Mouse (Mus musculus) CH12.LX (cell line): Measurements from ENCODE around the gene Gpr137. TPM values are rescaled to one million over a fixed set of nuclear protein-coding genes. Genes with fewer than 3 reads are reported as not detected.

Source experiments
- DNase-seq: peaks from one replicate; pipeline ENCODE4 v3.0.0-alpha.2; 2013; ENCODE audit errors: extremely low read depth
- H3K27ac ChIP-seq: 2 replicates; pipeline ENCODE4 v1.5.1; 2012; ENCODE audit warnings: low read depth, mild to moderate bottlenecking, control low read depth, moderate library complexity; ENCODE audit not compliant: insufficient read depth
- H3K27me3 ChIP-seq: replicated peaks from 2 replicates; pipeline ENCODE3; 2012; ENCODE audit warnings: inconsistent platforms
- H3K36me3 ChIP-seq, 2 experiments: replicated peaks in 1 of 2; 2 replicates each; pipeline versions ENCODE3 to v1.6.1; 2012; ENCODE audit warnings: inconsistent platforms in 1 of 2, low read length in 1 of 2, mild to moderate bottlenecking in 1 of 2, mixed read lengths in 1 of 2, moderate library complexity in 1 of 2; ENCODE audit not compliant: control insufficient read depth in 1 of 2, insufficient read depth in 1 of 2
- H3K4me1 ChIP-seq, 2 experiments: 2 replicates each; pipeline ENCODE4 v1.6.1; 2012; ENCODE audit warnings: inconsistent platforms in 1 of 2, moderate library complexity in 1 of 2; ENCODE audit not compliant: insufficient read depth in 2 of 2, control insufficient read depth in 1 of 2
- H3K4me2 ChIP-seq: 2 replicates; pipeline ENCODE4 v1.6.1; 2012; ENCODE audit warnings: low read depth, mild to moderate bottlenecking, control low read depth; ENCODE audit not compliant: poor library complexity, insufficient read depth, severe bottlenecking
- H3K4me3 ChIP-seq, 3 experiments: fragments of 150-350 bp in 1 of 3; sonication (generic) in 1 of 3; replicated peaks in 1 of 3; 2 replicates each; pipeline versions ENCODE3 to v1.5.1; 2011 to 2012; ENCODE audit warnings: low read depth in 2 of 3, low read length in 2 of 3, mild to moderate bottlenecking in 2 of 3, moderate library complexity in 2 of 3, control low read depth in 1 of 3, improper control_type of control experiment in 1 of 3, inconsistent platforms in 1 of 3, mixed read lengths in 1 of 3; ENCODE audit not compliant: poor library complexity in 1 of 3
- H3K79me2 ChIP-seq: replicated peaks from 2 replicates; pipeline ENCODE4 v1.6.1; 2012; ENCODE audit warnings: mild to moderate bottlenecking, moderate library complexity; ENCODE audit not compliant: control insufficient read depth, poor library complexity, insufficient read depth, severe bottlenecking; ENCODE audit errors: extremely low read depth
- H3K9ac ChIP-seq: 2 replicates; pipeline ENCODE4 v1.6.1; 2012; ENCODE audit warnings: low read depth, mild to moderate bottlenecking, control low read depth, moderate library complexity; ENCODE audit not compliant: insufficient read depth
- H3K9me3 ChIP-seq: replicated peaks from 2 replicates; pipeline ENCODE3; 2012; ENCODE audit warnings: low read length, inconsistent platforms, mixed read lengths
- BHLHE40 ChIP-seq: IDR thresholded peaks from 2 replicates; pipeline ENCODE4 v1.6.1; 2011; ENCODE audit warnings: mild to moderate bottlenecking, low read depth, low read length, improper control_type of control experiment
- CHD2 ChIP-seq: IDR thresholded peaks from 2 replicates; pipeline ENCODE4 v1.6.1; 2011; ENCODE audit warnings: low read length, improper control_type of control experiment
- CTCF ChIP-seq, 2 experiments: IDR thresholded peaks in 1 of 2; conservative IDR thresholded peaks in 1 of 2; 2 replicates each; pipeline ENCODE4 v1.5.1; 2011 to 2012; ENCODE audit warnings: low read depth in 2 of 2, low read length in 2 of 2, improper control_type of control experiment in 1 of 2, inconsistent platforms in 1 of 2, mild to moderate bottlenecking in 1 of 2, moderate library complexity in 1 of 2
- ELF1 ChIP-seq: IDR thresholded peaks from 2 replicates; pipeline ENCODE4 v1.6.1; 2014; ENCODE audit warnings: low read depth, mild to moderate bottlenecking, inconsistent platforms, low read length, improper control_type of control experiment
- EP300 ChIP-seq: IDR thresholded peaks from 2 replicates; pipeline ENCODE4 v1.6.1; 2011; ENCODE audit warnings: low read length, improper control_type of control experiment
- ETS1 ChIP-seq: conservative IDR thresholded peaks from 2 replicates; pipeline ENCODE4 v1.6.1; 2012; ENCODE audit warnings: low read depth, mild to moderate bottlenecking, inconsistent platforms, low read length, improper control_type of control experiment, moderate library complexity
- JUN ChIP-seq: IDR thresholded peaks from 2 replicates; pipeline ENCODE4 v1.6.1; 2011; ENCODE audit warnings: low read depth, mild to moderate bottlenecking, low read length, improper control_type of control experiment, moderate library complexity; ENCODE audit not compliant: insufficient read depth
- JUND ChIP-seq: conservative IDR thresholded peaks from 2 replicates; pipeline ENCODE4 v1.6.1; 2011; ENCODE audit warnings: low read depth, low read length, improper control_type of control experiment
- KAT2A ChIP-seq: IDR thresholded peaks from 2 replicates; pipeline ENCODE4 v1.6.1; 2012; ENCODE audit warnings: low read length, improper control_type of control experiment, inconsistent platforms; ENCODE audit not compliant: insufficient replicate concordance
- MAFK ChIP-seq: IDR thresholded peaks from 2 replicates; pipeline ENCODE4 v1.6.1; 2011; ENCODE audit warnings: low read length, improper control_type of control experiment; ENCODE audit not compliant: insufficient replicate concordance
- MAX ChIP-seq: IDR thresholded peaks from 2 replicates; pipeline ENCODE4 v1.6.1; 2011; ENCODE audit warnings: low read length, improper control_type of control experiment
- MAZ ChIP-seq: IDR thresholded peaks from 2 replicates; pipeline ENCODE4 v1.6.1; 2012; ENCODE audit warnings: low read depth, mild to moderate bottlenecking, inconsistent platforms, low read length, improper control_type of control experiment, moderate library complexity
- MXI1 ChIP-seq: IDR thresholded peaks from 2 replicates; pipeline ENCODE4 v1.6.1; 2011; ENCODE audit warnings: mild to moderate bottlenecking, low read depth, low read length, improper control_type of control experiment
- NELFE ChIP-seq: IDR thresholded peaks from 2 replicates; pipeline ENCODE4 v1.6.1; 2011; ENCODE audit warnings: low read depth, low read length, improper control_type of control experiment
- NRF1 ChIP-seq: IDR thresholded peaks from 2 replicates; pipeline ENCODE4 v1.6.1; 2014; ENCODE audit warnings: low read depth, mild to moderate bottlenecking, inconsistent platforms, low read length, improper control_type of control experiment, moderate library complexity
- POLR2AphosphoS2 ChIP-seq: IDR thresholded peaks from 2 replicates; pipeline ENCODE4 v1.6.1; 2011; ENCODE audit warnings: low read depth, low read length, improper control_type of control experiment
- RCOR1 ChIP-seq: conservative IDR thresholded peaks from 2 replicates; pipeline ENCODE4 v1.6.1; 2012; ENCODE audit warnings: low read depth, mild to moderate bottlenecking, inconsistent platforms, low read length, improper control_type of control experiment
- SIN3A ChIP-seq: IDR thresholded peaks from 2 replicates; pipeline ENCODE4 v1.6.1; 2012; ENCODE audit warnings: low read length, improper control_type of control experiment, inconsistent platforms
- SMC3 ChIP-seq: IDR thresholded peaks from 2 replicates; pipeline ENCODE4 v1.6.1; 2011; ENCODE audit warnings: low read depth, low read length, improper control_type of control experiment
- USF2 ChIP-seq: conservative IDR thresholded peaks from 2 replicates; pipeline ENCODE4 v1.6.1; 2011; ENCODE audit warnings: low read depth, low read length, improper control_type of control experiment
- ZC3H11A ChIP-seq: IDR thresholded peaks from 2 replicates; pipeline ENCODE4 v1.6.1; 2012; ENCODE audit warnings: low read depth, mild to moderate bottlenecking, inconsistent platforms, low read length, improper control_type of control experiment
- ZNF384 ChIP-seq: IDR thresholded peaks from 2 replicates; pipeline ENCODE4 v1.6.1; 2012; ENCODE audit warnings: low read depth, low read length, improper control_type of control experiment, inconsistent platforms
- dilution Hi-C: fragments of 300-500 bp; cut with MboI; formaldehyde crosslinking; loops from 2 replicates; pipeline ENCODE4 v1.14.3; 2020; ENCODE audit warnings: low sequenced_read_pairs; ENCODE audit not compliant: extremely low pct_unique_long_range_greater_than_20kb, extremely low pct_ligation_motif_present
- in situ Hi-C: fragments of 300-500 bp; cut with MboI; formaldehyde crosslinking; loops from 3 replicates; pipeline ENCODE4 v1.14.3; 2019; ENCODE audit warnings: low sequenced_read_pairs, low pct_ligation_motif_present, low pct_unique_long_range_greater_than_20kb, mixed read lengths
- polyA plus RNA-seq: library from polyadenylated mRNA; unstranded; fragments of >175 nt; gene quantifications from 2 replicates; pipeline ENCODE4 v1.2.1, GENCODE M21; 2012; ENCODE audit warnings: low read depth; ENCODE audit not compliant: insufficient read length
- total RNA-seq, 2 experiments: library from RNA; depleted of rRNA; stranded (reverse); fragments of 300-350 nt in 1 of 2; fragments of >200 nt in 1 of 2; gene quantifications; 2 replicates each; pipeline ENCODE4 v1.2.3; 2012 to 2014

The Gpr137 gene
- total and polyA plus RNA-seq, 3 experiments: 8.8 to 18.1 (median 14.4) TPM

DNA sequence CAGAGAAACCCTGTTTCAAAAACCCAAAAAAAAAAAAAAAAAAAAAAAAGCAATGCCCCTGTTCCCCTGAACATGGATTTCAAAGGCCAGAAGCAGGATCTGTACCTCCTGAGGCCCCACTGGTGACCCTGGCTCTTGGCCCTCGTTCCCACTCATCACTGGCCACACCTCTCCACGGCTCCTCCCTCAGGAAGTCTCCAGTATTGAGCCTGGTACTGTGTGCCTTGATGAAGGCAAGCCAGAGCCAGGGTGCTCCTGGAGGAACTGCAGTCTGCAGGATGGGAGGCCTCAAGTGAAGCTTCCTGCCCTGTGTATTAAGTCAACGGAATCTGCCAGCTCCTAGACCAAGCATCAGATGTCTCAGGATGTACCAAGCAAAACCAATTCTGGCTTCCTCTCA, 36.1 kb downstream of the Gpr137 start:
- H3K79me2 ChIP-seq: peaks cover 21% of the 10 kb centered on the region
- H3K9ac ChIP-seq: no peak overlapping the region
- peaks cover 17 to 49% of the 10 kb centered on the region in 2 experiments for H3K36me3 ChIP-seq
- no peak overlapping the region for H3K4me3 ChIP-seq
- H3K4me1 ChIP-seq: peaks cover 4 to 21% of the 10 kb centered on the region in 2 experiments; a peak in 3 of 4 replicates
- H3K9me3 ChIP-seq: no peaks in the 10 kb centered on the region
- H3K27ac ChIP-seq: no peak overlapping the region
- in situ Hi-C loops (no loop called here), dilution Hi-C loops (no loop called here)
- TF ChIP-seq JUN (no peak), NELFE (no peak), RCOR1 (no peak), CHD2 (no peak), USF2 (no peak), SMC3 (no peak), POLR2AphosphoS2 (no peak), ETS1 (no peak), BHLHE40 (no peak)
- no peak for DNase-seq
- no peak overlapping the region for H3K4me2 ChIP-seq
- H3K27me3 ChIP-seq: no peaks in the 10 kb centered on the region

DNA sequence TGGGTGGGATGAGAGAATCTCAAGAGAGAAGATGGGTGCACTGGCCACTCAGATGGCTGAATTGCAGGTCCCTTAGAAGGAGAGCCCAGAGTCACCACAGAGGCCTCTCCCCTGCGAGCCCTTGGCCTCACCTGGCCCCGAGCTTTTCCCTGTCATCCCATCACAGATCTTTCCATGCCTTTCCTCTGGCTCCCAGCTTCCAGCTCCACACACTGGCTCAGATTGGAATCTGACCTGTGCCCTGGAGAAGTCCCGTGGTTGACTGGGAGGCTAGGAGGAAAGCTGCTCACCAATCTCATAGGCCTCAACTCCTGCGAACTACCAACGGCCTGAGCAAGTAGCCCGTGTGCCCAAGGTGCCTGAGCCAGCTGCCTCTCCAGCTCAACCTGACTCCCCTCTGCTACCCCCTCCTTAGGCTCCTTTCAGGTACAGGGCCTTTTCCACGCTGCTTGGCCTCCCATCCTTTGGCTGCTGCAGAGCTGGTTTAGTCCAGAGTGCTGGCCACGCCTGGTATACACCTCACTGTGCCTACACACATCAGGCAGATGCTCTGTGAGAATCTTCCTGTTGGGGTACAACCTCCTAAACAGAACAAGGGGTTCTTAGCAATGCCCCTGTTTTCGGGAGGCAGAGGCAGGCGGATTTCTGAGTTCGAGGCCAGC, 36.7 kb downstream of the Gpr137 start:
- DNase-seq: no peak
- Histone ChIP-seq H3K27ac (no peak overlapping the region), H3K4me3 (no peak overlapping the region), H3K4me2 (no peak overlapping the region), H3K36me3 (peaks cover 15 to 46% of the 10 kb centered on the region in 2 experiments), H3K9ac (no peak overlapping the region), H3K9me3 (no peaks in the 10 kb centered on the region), H3K27me3 (no peaks in the 10 kb centered on the region), H3K79me2 (peaks cover 17% of the 10 kb centered on the region), H3K4me1 (peaks cover 4 to 17% of the 10 kb centered on the region in 2 experiments; a peak in 3 of 4 replicates)
- in situ Hi-C loops: no loop called here
- dilution Hi-C loops: no loop called here
- TF ChIP-seq ELF1 (no peak), ETS1 (no peak), MAFK (no peak), ZNF384 (no peak), MAX (no peak), MAZ (no peak), SIN3A (no peak), CTCF (conservative IDR thresholded peaks at IDR 0.05 in 1 of 2, IDR thresholded peaks at IDR 0.05 in 1 of 2; ENCODE audit: low read depth in 2 of 2, low read length in 2 of 2) (no peak), ZC3H11A (no peak), JUND (no peak), EP300 (no peak), NELFE (no peak), MXI1 (no peak), NRF1 (no peak), KAT2A (no peak)
- TF ChIP-seq, all 38 proteins: peak for 0
